Mouse (Mus musculus): ENCODE measurements around the gene 5730507C01Rik.
"Not testable (repeated sequence)": the region's sequence is repeated elsewhere in the genome, so short reads cannot be mapped to it uniquely, and the experiment has no call there.

5730507C01Rik gene

DNA sequence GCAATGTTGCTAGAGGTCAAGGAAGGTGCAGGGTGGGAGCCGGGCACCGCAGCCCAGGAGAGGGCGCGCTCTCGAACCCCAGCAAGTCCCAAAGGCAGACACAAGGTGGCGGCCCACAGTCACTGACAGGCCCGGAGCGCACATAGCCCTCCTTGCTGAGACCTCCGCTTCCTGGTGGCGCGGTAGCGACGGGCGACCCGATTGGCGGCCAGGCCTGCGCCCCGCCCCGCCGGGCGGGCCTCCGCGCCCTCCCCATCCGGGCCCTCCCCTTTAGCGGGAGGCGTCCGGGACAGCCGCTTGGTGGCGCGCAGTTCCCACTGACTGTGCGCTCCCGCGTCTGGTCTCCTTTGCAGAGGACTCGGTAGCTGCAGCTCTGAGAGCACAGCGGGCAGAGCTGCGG, at the start of gene 5730507C01Rik:
TSS of gene 5730507C01Rik (plus strand) at position 340 of the 400 bp plus-strand sequence.
- no peak for DNase-seq (ENCODE audit: extremely low read depth, low read depth)

GRCm38 (mm10) chr12:18514616-18515015, 306 bp downstream of the 5730507C01Rik start:
- DNase-seq (ENCODE audit: extremely low read depth, low read depth), result not testable (repeated sequence)

GRCm38 (mm10) chr12:18515077-18515476, 767 bp downstream of the 5730507C01Rik start:
- not testable (repeated sequence) for DNase-seq (ENCODE audit: extremely low read depth, low read depth)

Data from MEL-GATA-1-ER (cell line).